Mouse (Mus musculus): Measurements from ENCODE around the gene Rras2. TPM values are rescaled to one million over a fixed set of nuclear protein-coding genes. Genes with fewer than 3 reads are reported as not detected.
A peak's percentile ranks its signal among the peaks of the same experiment; 100 is the strongest.

Rras2 gene
- total RNA-seq, 2 experiments from 2014 or later = 23.4 to 23.7 TPM

DNA sequence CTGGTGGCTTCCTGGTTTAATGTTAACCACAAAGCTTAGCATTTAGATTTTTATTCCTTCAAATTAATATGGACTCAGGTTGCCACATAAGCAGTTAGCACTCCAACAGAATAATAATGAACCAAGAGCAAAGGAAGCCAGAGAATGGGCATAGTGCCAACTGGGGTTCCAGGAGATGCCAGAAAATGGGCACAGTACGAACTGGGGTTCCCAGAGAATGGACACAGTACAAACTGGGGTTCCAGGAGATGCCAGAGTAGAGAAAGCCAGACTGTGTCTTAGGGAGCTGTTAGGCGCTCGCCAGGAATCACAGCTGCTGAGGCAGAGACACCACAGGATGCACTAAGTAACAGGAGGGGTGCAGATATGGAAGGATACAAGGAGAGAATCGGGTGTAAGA is 80.3 kb downstream of the Rras2 start:
- peak in 1 of 2 experiments; percentile 54 for DNase-seq (ENCODE audit: low spot score in 2 of 2)

DNA sequence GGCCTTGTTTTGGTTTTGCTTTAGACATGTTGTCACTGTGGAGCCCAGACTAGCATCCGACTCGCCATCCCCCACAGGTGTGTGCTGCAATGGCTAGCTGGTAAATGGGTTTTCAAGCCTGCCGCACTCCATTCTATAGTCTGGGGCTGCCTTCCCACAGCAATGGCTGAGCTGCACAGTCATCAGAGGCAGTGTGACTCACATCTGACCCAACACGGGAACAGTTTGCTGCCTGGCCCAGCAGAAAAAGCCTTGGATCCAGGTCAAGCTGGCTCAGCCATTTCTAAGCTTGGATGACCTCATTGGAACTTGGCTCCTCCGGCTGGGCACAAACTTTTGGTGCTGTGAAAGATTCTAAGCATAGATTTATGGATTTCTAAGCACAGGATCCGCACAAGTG is 88.0 kb downstream of the Rras2 start:
- DNase-seq (ENCODE audit: low spot score in 2 of 2) = peak in 1 of 2 experiments; percentile 52

DNA sequence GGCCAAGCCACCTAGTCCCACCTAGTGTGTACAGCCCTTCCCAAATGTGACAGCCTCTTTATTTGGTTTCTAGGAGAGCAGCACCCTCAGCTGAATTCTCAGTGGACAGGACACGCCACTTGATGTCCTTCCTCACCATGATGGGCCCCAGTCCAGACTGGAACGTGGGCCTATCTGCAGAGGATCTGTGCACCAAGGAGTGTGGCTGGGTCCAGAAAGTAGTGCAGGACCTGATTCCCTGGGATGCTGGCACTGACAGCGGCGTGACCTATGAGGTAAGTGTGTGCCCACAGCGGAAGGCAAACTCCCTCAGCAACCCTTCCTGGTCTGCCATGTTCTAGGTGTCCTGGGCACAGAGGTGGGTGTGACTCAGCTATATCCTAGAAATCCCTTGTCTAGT is 88.8 kb downstream of the Rras2 start:
- no peak for DNase-seq (ENCODE audit: low spot score in 2 of 2)

DNA sequence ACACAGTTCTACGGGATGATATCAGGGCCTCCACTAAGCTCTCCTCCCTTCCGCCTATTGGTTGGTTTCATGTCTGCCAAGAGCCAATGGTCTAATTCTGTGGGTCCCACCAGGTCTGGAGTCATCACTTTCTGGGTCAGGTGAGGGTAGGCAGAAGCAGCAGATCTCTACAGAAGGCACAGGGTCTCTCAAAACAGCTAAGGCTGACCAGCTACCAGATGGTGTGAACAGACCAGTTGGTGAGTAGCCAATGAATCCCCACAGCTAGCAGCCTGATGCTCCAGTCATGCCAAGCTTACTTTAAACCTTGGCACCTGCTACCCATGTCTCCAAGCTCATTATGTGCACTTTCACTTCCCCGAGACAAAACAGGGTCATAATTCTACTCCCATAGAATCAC is 90.2 kb downstream of the Rras2 start:
- no peak for DNase-seq (ENCODE audit: low spot score in 2 of 2)

DNA sequence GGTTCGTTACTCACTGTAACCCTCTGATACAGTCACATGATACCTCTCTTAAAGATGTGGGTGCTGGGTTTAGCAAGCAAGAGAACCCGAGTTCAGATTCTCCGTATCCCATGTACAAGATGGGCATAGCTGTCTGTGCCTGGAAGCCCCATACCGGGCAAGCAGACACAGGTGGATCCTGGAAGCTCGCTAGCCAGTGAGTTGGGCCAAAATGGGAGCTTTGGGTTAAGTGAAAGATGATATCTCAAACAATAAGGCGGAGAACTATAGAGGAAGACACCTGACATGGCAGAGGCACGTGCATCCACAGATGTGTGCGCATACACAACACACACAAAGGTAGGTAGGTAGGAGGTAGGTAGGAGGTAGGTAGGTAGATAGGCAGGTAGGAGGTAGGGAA is 90.7 kb downstream of the Rras2 start:
- no peak for DNase-seq (ENCODE audit: low spot score in 2 of 2)

DNA sequence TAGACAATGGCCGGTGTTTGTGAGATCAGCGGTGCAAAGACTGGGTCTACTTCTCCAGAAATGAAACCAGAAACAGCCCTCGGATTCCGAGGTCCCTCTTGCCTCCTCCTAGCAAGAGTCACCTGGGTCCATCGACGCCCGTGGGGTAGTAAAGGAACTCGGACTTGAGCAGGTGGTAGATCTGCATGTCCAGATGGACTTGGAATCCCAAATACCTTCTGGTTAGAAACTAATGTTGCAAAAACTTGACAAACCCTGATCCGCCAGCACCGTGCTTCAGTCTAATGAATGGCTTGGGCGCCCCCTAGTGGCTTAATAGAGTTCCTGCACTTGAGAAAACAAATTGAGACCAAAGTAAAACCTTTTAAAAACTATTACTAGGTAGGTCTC is 96.9 kb downstream of the Rras2 start:
- DNase-seq (ENCODE audit: low spot score in 2 of 2) = peak; percentile 70 to 91

DNA sequence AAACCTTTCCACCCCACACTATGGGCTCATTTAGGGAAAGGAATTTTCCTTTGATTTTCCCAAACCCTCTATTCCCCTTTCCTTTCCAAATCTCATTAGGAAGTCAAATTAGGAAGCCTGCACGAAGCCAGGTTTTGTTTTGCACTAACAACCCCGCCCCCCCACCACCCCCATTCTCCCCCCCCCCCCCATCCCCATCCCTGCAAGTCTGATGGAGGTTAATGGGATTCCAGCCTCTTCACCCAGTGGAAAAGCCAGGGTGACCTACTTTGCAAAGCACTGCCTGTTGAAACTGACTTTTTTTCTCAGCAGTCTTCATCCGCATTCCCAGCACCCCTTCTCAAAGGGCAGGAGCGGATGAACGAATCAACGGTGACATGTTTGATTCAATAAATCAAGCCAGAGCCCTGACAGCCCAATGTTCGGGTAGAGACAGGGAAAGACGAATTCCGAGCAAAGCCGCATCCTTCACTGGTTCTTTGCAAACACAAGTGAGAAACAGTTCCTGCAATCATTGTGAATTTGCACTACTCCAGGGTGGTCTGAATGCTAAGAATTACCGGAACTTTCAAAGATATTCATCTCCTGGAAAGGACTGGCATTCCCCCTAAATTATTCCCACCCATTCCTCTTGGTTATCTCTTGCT is 97.4 kb downstream of the Rras2 start:
- DNase-seq (ENCODE audit: low spot score in 2 of 2) = peak in 1 of 2 experiments; percentile 51

DNA sequence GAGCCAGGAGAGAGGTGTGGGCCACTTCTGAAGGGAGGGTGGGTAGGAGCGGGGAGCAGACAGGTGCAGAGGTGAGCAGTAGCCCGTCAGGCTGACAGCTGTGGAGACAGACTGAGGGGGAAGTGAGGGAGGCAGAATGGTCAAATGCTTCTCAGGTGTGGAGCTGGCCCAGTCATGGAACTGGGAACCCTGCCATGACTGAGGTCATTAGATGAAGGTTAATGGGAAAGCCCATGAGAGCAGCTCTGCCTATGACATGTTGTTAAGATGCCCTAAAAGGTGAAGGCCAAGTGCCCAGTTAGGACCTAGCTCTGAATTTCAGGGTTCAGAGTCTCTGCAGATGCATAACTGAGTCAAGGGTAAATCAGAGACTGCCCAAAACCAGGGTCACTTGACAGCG is 98.7 kb downstream of the Rras2 start:
- DNase-seq (ENCODE audit: low spot score in 2 of 2) = no peak

DNA sequence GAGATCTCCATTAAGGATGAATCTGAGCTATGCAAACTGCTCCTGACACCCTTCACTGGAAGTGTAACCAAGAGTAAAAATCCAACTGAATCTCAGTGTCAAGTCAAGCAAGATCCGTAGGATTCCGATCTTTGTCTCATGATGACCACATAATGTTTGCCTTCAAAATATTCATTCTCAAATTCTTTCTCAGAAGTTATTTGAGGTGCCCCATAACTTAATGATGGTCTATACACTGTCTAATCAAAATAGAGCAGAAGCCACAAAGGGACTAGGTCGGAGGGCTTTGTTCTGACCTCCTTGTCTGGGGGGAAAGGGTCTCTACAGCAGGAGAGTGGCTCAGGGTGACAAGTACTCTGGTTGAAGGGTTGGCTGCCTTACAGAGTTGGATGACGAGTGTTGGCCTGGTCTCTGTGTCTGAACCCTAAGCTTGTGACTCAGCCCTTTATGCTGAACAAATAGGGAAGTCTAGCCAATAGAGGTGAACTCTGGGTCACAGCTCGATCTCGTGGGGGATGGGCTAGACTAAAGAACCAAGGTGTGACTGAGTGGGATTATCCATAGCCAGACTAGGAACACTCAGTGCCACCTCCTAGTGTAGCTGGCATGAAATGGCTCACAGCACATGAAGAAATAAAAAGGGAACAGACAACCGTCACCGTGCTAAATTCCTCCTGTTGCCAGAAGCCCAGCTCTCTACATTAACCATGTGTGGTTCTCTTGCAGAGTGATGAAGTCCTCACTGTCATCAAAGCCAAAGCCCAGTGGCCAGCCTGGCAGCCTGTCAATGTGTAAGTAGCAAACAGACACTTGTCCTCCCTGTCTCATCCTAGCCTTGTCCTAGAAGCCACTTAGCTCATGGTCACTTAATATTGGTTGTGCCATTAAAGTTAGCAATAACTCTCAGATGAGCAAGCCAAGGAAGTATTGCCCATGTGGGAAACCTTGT is 101.3 kb downstream of the Rras2 start:
- no peak for DNase-seq (ENCODE audit: low spot score in 2 of 2)

DNA sequence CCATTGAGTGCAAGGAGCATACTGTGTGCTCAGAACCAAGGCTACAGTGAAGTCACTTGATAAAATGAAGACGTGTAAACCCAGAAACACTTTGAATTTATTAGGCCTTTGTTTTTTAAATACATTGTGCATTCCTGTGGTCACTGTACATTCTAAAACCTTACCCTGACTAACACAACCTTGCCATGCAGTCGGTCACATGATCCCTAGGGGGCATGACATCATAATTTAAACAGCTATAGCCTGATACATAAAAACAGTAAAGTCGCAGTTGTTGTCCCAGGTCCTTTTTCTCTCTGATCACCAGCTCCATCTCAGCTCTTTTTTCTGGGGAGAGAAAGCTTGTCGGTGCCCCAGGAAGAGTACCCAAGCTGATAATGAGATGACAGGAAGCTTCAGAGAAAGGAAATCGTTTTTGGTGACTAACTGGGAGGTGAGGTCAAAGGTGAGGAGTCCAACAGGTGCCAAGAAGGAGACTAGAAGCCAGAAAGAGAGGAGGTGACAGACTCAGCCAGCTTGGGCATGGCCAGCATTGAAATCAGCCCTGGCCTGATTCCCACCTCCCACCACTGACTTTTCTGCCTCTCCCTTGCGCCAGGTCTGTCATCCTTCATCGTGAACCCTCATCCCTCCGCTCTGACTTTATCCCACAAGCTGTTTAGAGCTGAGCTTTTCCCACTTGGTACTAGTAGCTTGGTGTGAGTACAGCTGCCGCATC is 105.7 kb downstream of the Rras2 start:
- DNase-seq (ENCODE audit: low spot score in 2 of 2) = no peak

DNA sequence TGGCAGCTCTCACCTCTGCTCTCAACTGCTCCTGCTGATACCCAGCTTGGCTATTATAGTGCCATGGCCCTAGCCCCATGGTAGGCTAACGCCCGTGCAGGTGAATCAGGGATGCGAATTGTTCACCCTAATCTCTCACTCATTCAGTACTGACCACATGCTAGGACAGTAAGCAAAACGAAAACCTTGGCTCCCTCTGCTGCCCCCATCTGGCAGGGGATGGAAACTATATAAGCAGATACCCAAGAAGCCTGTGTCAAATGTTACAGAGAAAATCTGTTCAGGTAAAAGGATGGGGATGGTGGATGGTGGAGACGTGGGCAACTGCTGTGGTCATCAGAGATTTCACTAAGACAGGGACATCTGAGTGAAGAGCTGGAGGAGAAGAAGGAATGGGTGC is 110.0 kb downstream of the Rras2 start:
- peak in 1 of 2 experiments; percentile 33 for DNase-seq (ENCODE audit: low spot score in 2 of 2)

DNA sequence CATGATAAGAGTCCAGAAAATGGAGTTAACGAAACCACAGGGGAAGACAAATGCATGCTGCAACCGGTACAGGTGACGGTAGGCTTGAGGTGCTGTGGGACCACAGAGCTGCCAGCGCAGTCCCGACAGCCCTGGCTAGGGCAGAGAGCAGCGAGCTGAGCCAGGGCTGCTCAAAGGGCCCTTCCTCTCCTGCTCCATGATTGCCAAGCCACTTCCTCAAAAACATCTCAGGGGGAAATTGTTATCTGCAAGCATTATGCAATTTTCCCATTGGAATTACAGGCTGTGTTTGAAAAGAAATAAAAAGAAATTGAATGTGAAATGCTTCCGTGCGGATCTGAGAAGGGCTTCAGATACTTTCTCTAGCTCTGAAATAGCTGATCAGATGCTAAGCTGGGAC is 111.1 kb downstream of the Rras2 start:
- no peak for DNase-seq (ENCODE audit: low spot score in 2 of 2)

DNA sequence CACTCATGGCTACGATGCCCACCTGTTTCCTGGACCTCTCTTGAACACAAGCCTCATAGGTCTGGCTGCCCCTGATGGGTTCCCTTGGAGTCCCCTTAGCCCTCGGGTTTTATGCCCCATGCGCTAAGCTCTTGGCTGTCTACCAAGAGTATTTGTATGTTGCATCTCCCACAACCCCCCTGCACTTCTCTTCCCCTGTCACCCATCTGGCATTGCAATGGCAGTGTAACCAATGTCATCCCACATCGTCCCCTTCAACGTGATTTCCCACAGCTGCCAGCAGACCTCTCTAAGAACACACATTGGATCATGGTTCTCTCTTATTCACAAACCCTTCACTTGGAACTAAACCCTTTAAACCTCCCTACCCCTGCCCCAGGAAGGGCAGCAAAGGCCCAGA is 112.1 kb downstream of the Rras2 start:
- no peak for DNase-seq (ENCODE audit: low spot score in 2 of 2)

DNA sequence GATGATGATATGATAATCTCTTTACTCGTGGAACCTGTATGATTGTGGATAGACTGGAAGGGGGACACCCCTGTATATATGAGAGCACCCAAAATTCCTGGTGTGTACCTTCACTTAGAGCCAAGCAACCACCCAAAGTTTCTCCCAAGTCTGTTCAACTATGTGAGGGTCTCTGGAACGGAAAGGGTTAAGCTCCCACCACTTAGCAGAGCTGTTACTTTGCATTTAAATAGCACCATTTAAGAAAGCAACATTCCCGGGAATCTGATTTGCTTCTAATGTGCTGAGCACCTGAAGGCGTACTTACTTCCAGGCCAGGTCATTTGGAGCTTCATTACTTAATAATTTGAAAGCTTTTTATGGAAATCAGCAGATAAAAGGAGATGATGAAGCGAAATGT is 113.4 kb downstream of the Rras2 start:
- no peak for DNase-seq (ENCODE audit: low spot score in 2 of 2)

DNA sequence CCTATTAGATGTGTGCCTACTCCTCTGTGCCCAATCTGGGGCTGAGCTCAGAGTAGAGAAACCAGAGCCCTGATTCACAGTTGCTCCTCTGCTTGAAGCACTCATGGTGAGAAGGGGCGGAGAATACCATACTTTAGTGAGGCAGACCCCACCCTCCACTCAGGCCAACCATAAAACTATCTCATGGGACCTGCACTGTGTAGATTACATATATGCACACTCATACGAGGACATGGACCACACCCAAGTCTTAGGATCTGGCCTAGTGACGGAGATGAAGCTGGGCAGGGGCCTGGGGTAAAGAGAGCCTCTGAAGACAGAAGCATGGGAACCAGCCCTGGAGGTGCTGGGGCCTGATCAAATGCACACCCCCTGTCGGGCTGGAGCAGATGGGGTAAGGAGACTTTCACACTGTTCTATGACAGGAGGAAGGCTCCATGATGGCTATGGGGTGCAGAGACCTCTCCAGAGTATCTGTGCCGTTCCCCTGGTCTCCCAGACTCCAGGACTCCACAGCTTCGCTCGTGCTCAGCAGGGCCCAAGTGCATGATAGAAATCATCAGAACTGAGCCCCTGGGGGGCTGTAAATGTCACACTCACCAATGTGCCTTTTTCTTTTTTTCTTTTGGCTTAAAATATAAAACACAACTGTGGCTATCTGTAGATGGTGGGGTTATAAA is 119.8 kb downstream of the Rras2 start:
- DNase-seq (ENCODE audit: low spot score in 2 of 2) = no peak

Other genes starting within 250 kb of the Rras2 start
- gene Copb1, start 136.9 kb upstream of the Rras2 start, total RNA-seq (2021) = 10 to 100 TPM; 58.1 to 61.2 TPM
- 100 to 1,000 TPM; 111 to 112 TPM for gene Psma1, start 158.3 kb upstream of the Rras2 start, total RNA-seq (2021)